Comparison of ENCODE assay signal across 27 mouse cellular contexts in the genomic region with DNA sequence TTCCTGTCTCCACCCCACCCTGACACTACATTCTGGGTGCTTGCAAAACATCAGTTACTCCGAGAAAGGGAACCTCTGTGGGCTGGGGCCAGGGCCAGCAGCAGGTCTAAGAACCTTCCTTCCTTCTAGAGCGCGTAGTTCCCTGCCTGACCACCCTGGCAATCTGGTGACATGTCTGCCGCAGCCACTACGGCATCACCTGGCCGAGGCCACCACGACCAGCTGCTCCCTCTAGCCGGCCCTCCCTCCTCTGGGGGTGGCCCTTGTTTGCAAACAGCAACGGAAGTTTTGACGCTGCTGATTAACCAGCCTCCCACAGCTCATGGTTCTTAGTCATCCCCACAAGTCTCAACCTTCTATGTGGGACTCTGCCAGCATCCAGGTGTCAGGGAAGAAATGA. TPM values are rescaled to one million over a fixed set of nuclear protein-coding genes. Genes with fewer than 3 reads are reported as not detected.
A peak's percentile ranks its signal among the peaks of the same experiment; 100 is the strongest.
DNase-seq lines count a peak whose midpoint lies in the region; ATAC-seq lines count a peak whose summit lies in the region.
"Had no signal": no experiment of that assay in that cellular context is flagged by ENCODE, and none has a peak within 500 bp of the region (broad histone marks: within the 10 kb centered on the region; RNA-seq: fewer than 3 reads in every experiment).

No protein-coding gene starts in this region.

- H3K4me3 ChIP-seq in midbrain, embryonic 10.5 days = no peak overlapping the region
- H3K4me3 ChIP-seq: embryonic facial prominence, embryonic 15.5 days; heart, adult 2 months; heart, embryonic 13.5 days; hindbrain, embryonic 12.5 days; left cerebral cortex, adult 2 months; limb, embryonic 15.5 days; midbrain, embryonic 15.5 days had no signal

- 57% methylated on average over 10 of the region's 10 CpGs for WGBS in midbrain, embryonic 10.5 days

- peak; percentile 90 for ATAC-seq in megakaryocyte progenitor cell, adult 5-6 weeks (replicated peaks; ENCODE audit: poor library complexity)
- ATAC-seq: activated CD4-positive, CD25-positive, alpha-beta regulatory T cell, adult 4 months; forebrain, embryonic 14.5 days; intestine, postnatal 0 days; midbrain, embryonic 15.5 days had no signal

- peaks cover 9% of the 10 kb centered on the region; the same call in 1 of the 2 replicates for H3K27me3 ChIP-seq in midbrain, embryonic 10.5 days (ENCODE audit: low read depth, poor library complexity, severe bottlenecking)
- H3K27me3 ChIP-seq: embryonic facial prominence, embryonic 15.5 days; heart, embryonic 13.5 days; limb, embryonic 15.5 days; midbrain, embryonic 15.5 days had no signal

- no peaks in the 10 kb centered on the region for H3K36me3 ChIP-seq in midbrain, embryonic 10.5 days
- H3K36me3 ChIP-seq: embryonic facial prominence, embryonic 15.5 days; heart, embryonic 13.5 days; hindbrain, embryonic 12.5 days; limb, embryonic 15.5 days; midbrain, embryonic 15.5 days had no signal

- DNase-seq in 3134 (ENCODE audit: extremely low read depth, insufficient read length, low spot score) (peak; percentile 50), A20 (ENCODE audit: low read depth, low spot score) (peak; percentile 25)
- peak; percentile 24 for DNase-seq in brain, adult 2 months (ENCODE audit: low read depth, low spot score)
- no peak for DNase-seq in c-Kit-positive CD71-positive TER-119-positive erythroid progenitor cells, embryonic 14.5 days (ENCODE audit: low spot score)
- DNase-seq in adrenal gland, postnatal 4 days (ENCODE audit: low spot score in 2 of 2) = no peak
- no peak for DNase-seq in midbrain, embryonic 10.5 days (ENCODE audit: low spot score)
- DNase-seq in frontal cortex, postnatal 25 days (ENCODE audit: low spot score in 2 of 2) = no peak
- DNase-seq: adrenal gland, postnatal 10 days; cerebellum, adult 11 months; cerebellum, postnatal 14 days; gastrocnemius, postnatal 14 days; heart, adult 2 months; heart, postnatal 14 days; left cerebral cortex, postnatal 4 days; thymus, adult 2 months had no signal

- no peaks in the 10 kb centered on the region for H3K9me3 ChIP-seq in midbrain, embryonic 10.5 days (replicated peaks)
- H3K9me3 ChIP-seq: embryonic facial prominence, embryonic 15.5 days; heart, embryonic 13.5 days; hindbrain, embryonic 12.5 days; limb, embryonic 15.5 days; midbrain, embryonic 15.5 days had no signal

- peaks cover 7% of the 10 kb centered on the region for H3K4me1 ChIP-seq in midbrain, embryonic 10.5 days
- H3K4me1 ChIP-seq: hindbrain, embryonic 12.5 days; limb, embryonic 15.5 days; midbrain, embryonic 15.5 days had no signal

- H3K27ac ChIP-seq in midbrain, embryonic 10.5 days (replicated peaks) = no peak overlapping the region
- H3K27ac ChIP-seq: embryonic facial prominence, embryonic 15.5 days; heart, adult 2 months; heart, embryonic 13.5 days; hindbrain, embryonic 12.5 days; kidney, postnatal 0 days; left cerebral cortex, adult 2 months; limb, embryonic 15.5 days; macrophage; midbrain, embryonic 15.5 days had no signal

RNA-seq across cellular contexts. Expression of a gene that starts 53.2 kb away (rescaled TPM):
- 0.73 and 0.99 TPM in 2 replicates for total RNA-seq in megakaryocyte progenitor cell, adult 5-6 weeks (2015)
- total RNA-seq in megakaryocyte progenitor cell, adult 5-6 weeks (2017) = 0.68 and 1.4 TPM in 2 replicates
- 100 to 1,000 TPM; 116 to 117 TPM for total RNA-seq in adrenal gland, postnatal 4 days (2021)
- 4.1 and 5.2 TPM in 2 replicates for polyA plus RNA-seq in midbrain, embryonic 10.5 days (2016; fragmentation: Nextera tagmentation; extraction: Ambion mirVana)

Comparison
In these comparisons a context has a peak if more than half of its experiments do, and no peak if none do; other contexts are left out.
1. DNase-seq: peak in 3134 (single experiment), A20 (single experiment) and brain, adult 2 months (single experiment); none in c-Kit-positive CD71-positive TER-119-positive erythroid progenitor cells, embryonic 14.5 days (single experiment), adrenal gland, postnatal 4 days (0 of 2), midbrain, embryonic 10.5 days (single experiment) and frontal cortex, postnatal 25 days (0 of 2).
2. RNA of a gene that starts 53.2 kb away (total RNA-seq): 116 to 117 TPM in adrenal gland, postnatal 4 days; 0.68 to 1.4 TPM in megakaryocyte progenitor cell, adult 5-6 weeks; every median in the first group is over 10 times any median in the second.